8 mouse cellular contexts compared by ENCODE assay signal in genomic region chr6:136518537-136519246, GRCm38 (mm10). TPM values are rescaled to one million over a fixed set of nuclear protein-coding genes. Genes with fewer than 3 reads are reported as not detected.
DNase-seq lines count a peak whose midpoint lies in the region; ATAC-seq lines count a peak whose summit lies in the region.

No protein-coding gene starts in this region.

- no peaks in the 10 kb centered on the region for H3K27me3 ChIP-seq in hindbrain, embryonic 16.5 days (replicated peaks; ENCODE audit: control insufficient read depth, insufficient read depth, low read length)

- peaks cover 3% of the 10 kb centered on the region for H3K4me1 ChIP-seq in hindbrain, embryonic 16.5 days (ENCODE audit: control insufficient read depth, insufficient read depth, low read depth, low read length)

- peak overlapping the region; percentile 79 for H3K9ac ChIP-seq in hindbrain, embryonic 16.5 days (ENCODE audit: low read depth, low read length)

- peak; percentile 97 for DNase-seq in gastrocnemius, adult 18-20 months (ENCODE audit: low spot score)
- DNase-seq in left cerebral cortex, adult 11 months (ENCODE audit: low spot score): peak; percentile 97
- DNase-seq in lung, postnatal 36 days: peak; percentile 99
- DNase-seq in retina, embryonic 14.5 days (ENCODE audit: low spot score): peak; percentile 97
- peak; percentile 91 to 95 for DNase-seq in thymus, postnatal 36 days

- peak overlapping the region; percentile 62 for H3K4me3 ChIP-seq in hindbrain, embryonic 16.5 days (ENCODE audit: low read length)

- H3K36me3 ChIP-seq in hindbrain, embryonic 16.5 days (ENCODE audit: control insufficient read depth, insufficient read depth, low read length): no peaks in the 10 kb centered on the region

- ATAC-seq in activated CD4-positive, CD25-positive, alpha-beta regulatory T cell, adult 4 months: peak; percentile 81
- peak; percentile 93 for ATAC-seq in common myeloid progenitor, adult 5-6 weeks (replicated peaks; ENCODE audit: low read depth, poor library complexity, severe bottlenecking)
- peak; percentile 99 for ATAC-seq in hindbrain, embryonic 16.5 days

- peak overlapping the region; percentile 55 for H3K4me2 ChIP-seq in hindbrain, embryonic 16.5 days (ENCODE audit: low read length)

- under 1% methylated on average over 59 of the region's 59 CpGs for WGBS in hindbrain, embryonic 16.5 days

- peak overlapping the region; percentile 98 for H3K27ac ChIP-seq in hindbrain, embryonic 16.5 days (ENCODE audit: low read depth, low read length)

- H3K9me3 ChIP-seq in hindbrain, embryonic 16.5 days (ENCODE audit: control insufficient read depth, low read length): peaks cover 8% of the 10 kb centered on the region; the same call in 1 of the 2 replicates

RNA-seq across cellular contexts. Expression of gene Atf7ip, which starts 12.7 kb away (rescaled TPM):
- polyA plus RNA-seq in activated CD4-positive, CD25-positive, alpha-beta regulatory T cell, adult 4 months (2017; shearing (Covaris generic)): 10 to 100 TPM; 72.8 to 79.5 TPM
- 72.9 and 86.2 TPM in 2 replicates for total RNA-seq in common myeloid progenitor, adult 5-6 weeks (2017)
- 10 to 100 TPM; 40.0 to 42.4 TPM for total RNA-seq in gastrocnemius, adult 18-20 months (2021)
- polyA plus RNA-seq in hindbrain, embryonic 16.5 days (2015; fragmentation: Nextera tagmentation; extraction: Ambion mirVana): 30.4 and 33.9 TPM in 2 replicates

Comparison
In these comparisons a context has a peak if more than half of its experiments do, and no peak if none do; other contexts are left out.
1. Peak in every context shown above with its lines: DNase-seq, ATAC-seq, H3K4me3 ChIP-seq and H3K27ac ChIP-seq.